Mouse (Mus musculus) forebrain, embryonic 15.5 days (tissue): Measurements from ENCODE around the gene Nipal4. TPM values are rescaled to one million over a fixed set of nuclear protein-coding genes. Genes with fewer than 3 reads are reported as not detected.

ENCODE experiments used
- ATAC-seq: fragments of 200-750 bp; cut with Nextera tagmentation; replicated peaks from 2 replicates; pipeline ENCODE4 v1.8.0; 2017; ENCODE audit warnings: mild to moderate bottlenecking, moderate TSS enrichment, moderate library complexity
- H3K27ac ChIP-seq: fragments of 300-500 bp; sonication (generic); replicated peaks from 2 replicates; pipeline ENCODE4 v1.5.1; 2015; ENCODE audit warnings: mild to moderate bottlenecking, inconsistent platforms
- H3K27me3 ChIP-seq: fragments of 300-500 bp; sonication (generic); 2 replicates; pipeline ENCODE4 v1.6.1; 2015; ENCODE audit warnings: inconsistent platforms
- H3K36me3 ChIP-seq: fragments of 300-500 bp; sonication (generic); 2 replicates; pipeline ENCODE4 v1.6.1; 2015; ENCODE audit warnings: mild to moderate bottlenecking, inconsistent platforms
- H3K4me1 ChIP-seq: fragments of 300-500 bp; sonication (generic); 2 replicates; pipeline ENCODE4 v1.6.1; 2015; ENCODE audit warnings: inconsistent platforms
- H3K4me2 ChIP-seq: fragments of 300-500 bp; sonication (generic); replicated peaks from 2 replicates; pipeline ENCODE4 v1.6.1; 2015; ENCODE audit warnings: mild to moderate bottlenecking, inconsistent platforms
- H3K4me3 ChIP-seq: fragments of 300-500 bp; sonication (generic); 2 replicates; pipeline ENCODE4 v1.5.1; 2015; ENCODE audit warnings: mild to moderate bottlenecking, inconsistent platforms
- H3K9ac ChIP-seq: fragments of 300-500 bp; sonication (generic); replicated peaks from 2 replicates; pipeline ENCODE4 v1.6.1; 2015; ENCODE audit warnings: mild to moderate bottlenecking, inconsistent platforms
- H3K9me3 ChIP-seq: fragments of 300-500 bp; sonication (generic); 2 replicates; pipeline ENCODE4 v1.6.1; 2016; ENCODE audit warnings: inconsistent platforms
- WGBS: fragments of 180-500 bp; shearing (Covaris S2); methylation state at CpG from one replicate; pipeline ENCODE4 v1.1.7; 2015; ENCODE audit warnings: mixed read lengths; 5-methylcytosine and 5-hydroxymethylcytosine counted together
- polyA plus RNA-seq: library from polyadenylated mRNA; unstranded; fragments of >200 nt; fragmentation: Nextera tagmentation; extraction: Ambion mirVana; gene quantifications from 2 replicates; pipeline ENCODE4 v1.2.1, GENCODE M21; 2015

Nipal4 gene
- polyA plus RNA-seq, 1 experiment from 2014 or later, result 0.23 TPM

DNA sequence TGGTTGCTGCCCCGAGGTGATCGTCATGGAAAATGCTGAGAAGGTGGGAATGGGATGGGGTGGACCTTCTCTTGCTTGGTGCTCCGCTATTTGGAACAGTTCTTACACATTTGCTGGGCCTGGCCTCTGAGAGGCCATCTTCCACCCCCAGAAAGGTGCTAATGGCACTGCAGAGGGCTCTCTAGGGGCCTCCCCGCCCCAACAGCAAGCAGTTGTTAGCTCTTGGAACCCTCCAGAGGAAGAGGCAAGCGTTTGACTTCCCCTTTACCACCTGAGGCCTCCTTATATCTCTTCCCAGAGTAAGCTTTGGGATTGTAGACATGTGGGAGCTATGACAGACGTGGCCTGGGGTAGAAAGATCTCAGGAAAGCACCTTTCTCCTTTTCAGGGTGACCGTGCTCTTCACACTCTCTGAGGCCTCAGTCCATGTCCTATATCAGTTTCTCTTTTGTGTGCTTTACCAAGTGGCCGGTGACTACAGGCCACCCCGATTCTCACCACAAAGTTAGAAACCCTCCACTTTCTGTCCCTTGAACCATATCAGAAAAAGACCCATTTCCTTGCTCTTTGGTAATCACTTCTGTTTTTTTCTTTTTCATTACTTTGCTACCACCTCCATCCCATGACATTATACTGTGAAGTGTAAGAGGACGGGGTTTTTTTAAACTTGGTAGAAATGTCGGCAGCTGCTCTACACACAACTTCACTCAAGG, 21.0 kb downstream of the Nipal4 start:
- Histone ChIP-seq H3K36me3 (peaks cover 27% of the 10 kb centered on the region; the same call in 1 of the 2 replicates), H3K4me2 (no peak overlapping the region), H3K4me3 (no peak overlapping the region), H3K9ac (no peak overlapping the region), H3K4me1 (no peaks in the 10 kb centered on the region), H3K9me3 (no peaks in the 10 kb centered on the region), H3K27ac (no peak overlapping the region), H3K27me3 (no peaks in the 10 kb centered on the region)
- ATAC-seq, result no peak
- WGBS, result 88% methylated on average over 11 of the region's 11 CpGs

DNA sequence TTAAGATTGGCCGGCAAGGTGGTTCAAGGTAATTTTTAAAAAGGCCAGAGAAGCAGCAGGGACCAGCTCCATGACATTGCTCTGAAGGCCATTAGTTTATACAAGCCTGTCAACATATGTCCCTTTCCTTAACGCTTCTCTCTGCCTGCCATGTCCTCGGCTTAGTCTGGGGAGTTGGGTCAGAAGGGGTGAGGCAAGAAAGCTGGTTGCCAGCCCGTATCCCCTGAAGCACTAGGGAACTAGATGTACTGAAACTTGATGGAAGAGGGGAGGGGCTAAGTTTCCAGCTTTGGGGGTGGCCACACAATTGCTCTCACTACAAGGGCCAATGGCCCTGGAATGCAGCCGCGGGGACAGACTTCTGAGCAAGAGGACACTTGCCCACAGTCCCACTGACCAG, 23.0 kb downstream of the Nipal4 start:
- no peak overlapping the region for H3K27ac ChIP-seq
- H3K36me3 ChIP-seq, result peaks cover 46% of the 10 kb centered on the region; the same call in 1 of the 2 replicates
- H3K9ac ChIP-seq, result no peak overlapping the region
- 90% methylated on average over 6 of the region's 6 CpGs for WGBS
- ATAC-seq, result no peak
- H3K4me3 ChIP-seq, result no peak overlapping the region
- no peaks in the 10 kb centered on the region for H3K4me1 ChIP-seq
- no peak overlapping the region for H3K4me2 ChIP-seq
- no peaks in the 10 kb centered on the region for H3K9me3 ChIP-seq
- no peaks in the 10 kb centered on the region for H3K27me3 ChIP-seq

DNA sequence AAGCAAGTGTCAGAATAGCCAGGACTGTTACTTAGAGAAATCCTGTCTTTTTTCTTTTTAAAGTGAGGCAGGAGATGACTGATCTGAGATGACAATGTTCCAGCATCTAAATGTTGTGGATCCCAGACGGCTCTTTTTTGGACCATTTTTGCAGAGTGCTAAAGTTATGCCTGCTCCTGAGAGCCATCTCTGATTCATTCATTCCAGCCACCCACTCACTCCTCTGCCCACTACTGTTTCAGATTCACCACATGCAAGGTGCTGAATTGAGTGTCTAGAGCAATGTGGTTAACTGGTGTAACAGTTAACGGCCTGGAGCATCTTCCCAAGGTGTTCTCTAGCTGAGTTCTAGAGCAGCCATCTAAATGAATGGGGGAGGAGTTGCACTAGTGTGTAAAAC, 31.4 kb downstream of the Nipal4 start:
- Histone ChIP-seq H3K4me3 (no peak overlapping the region), H3K4me1 (no peaks in the 10 kb centered on the region), H3K36me3 (peaks cover 39% of the 10 kb centered on the region; the same call in 1 of the 2 replicates), H3K27ac (no peak overlapping the region), H3K27me3 (no peaks in the 10 kb centered on the region), H3K9ac (no peak overlapping the region), H3K4me2 (no peak overlapping the region), H3K9me3 (no peaks in the 10 kb centered on the region)
- WGBS, result 94% methylated on average over 2 of the region's 2 CpGs
- ATAC-seq, result no peak

DNA sequence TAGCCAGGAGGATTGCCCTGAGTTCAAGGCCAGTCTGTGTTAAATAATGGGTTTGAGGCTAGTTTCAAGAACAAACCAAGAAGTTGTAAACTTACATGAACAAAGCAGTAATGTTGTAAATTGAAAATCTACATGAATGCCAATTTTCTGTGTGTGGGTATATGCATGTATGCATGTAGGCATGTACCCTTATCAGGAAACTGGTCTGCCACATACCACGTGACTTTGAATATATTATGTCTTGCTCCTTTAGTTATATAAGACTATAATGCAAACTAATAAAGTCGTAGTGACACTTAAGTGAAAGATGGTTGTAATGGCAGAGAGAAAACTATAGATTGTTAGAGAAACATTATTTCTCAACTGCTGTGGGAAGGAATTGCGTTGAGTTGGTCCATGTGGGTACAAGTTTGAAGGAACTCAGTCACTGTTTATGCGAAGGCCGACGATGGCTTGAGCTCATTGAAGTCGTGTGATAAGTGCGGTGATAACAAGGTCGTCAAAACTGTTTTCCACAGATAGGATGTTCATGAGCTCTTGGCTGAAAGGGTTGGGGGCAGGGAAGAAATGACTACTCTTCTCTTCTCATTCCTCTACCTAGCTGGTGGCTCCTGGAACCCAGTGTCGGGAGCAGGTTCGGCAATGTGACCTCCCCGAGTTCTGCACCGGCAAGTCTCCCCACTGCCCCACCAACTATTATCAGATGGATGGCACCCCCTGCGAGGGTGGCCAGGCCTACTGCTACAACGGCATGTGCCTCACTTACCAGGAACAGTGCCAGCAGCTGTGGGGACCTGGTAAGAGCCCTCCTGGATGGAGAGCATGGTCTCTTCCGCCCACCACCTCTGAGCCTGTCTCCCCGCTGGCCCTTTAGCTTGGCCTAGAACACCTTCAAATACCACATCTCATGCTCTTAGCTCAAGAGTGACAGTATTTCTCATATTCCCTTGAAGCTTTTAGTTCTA, 35.0 kb downstream of the Nipal4 start:
- ATAC-seq, result no peak
- Histone ChIP-seq H3K4me1 (no peaks in the 10 kb centered on the region), H3K9me3 (no peaks in the 10 kb centered on the region), H3K27me3 (no peaks in the 10 kb centered on the region), H3K27ac (no peak overlapping the region), H3K9ac (no peak overlapping the region), H3K36me3 (peaks cover 16% of the 10 kb centered on the region), H3K4me3 (no peak overlapping the region), H3K4me2 (no peak overlapping the region)
- WGBS, result 94% methylated on average over 17 of the region's 17 CpGs

DNA sequence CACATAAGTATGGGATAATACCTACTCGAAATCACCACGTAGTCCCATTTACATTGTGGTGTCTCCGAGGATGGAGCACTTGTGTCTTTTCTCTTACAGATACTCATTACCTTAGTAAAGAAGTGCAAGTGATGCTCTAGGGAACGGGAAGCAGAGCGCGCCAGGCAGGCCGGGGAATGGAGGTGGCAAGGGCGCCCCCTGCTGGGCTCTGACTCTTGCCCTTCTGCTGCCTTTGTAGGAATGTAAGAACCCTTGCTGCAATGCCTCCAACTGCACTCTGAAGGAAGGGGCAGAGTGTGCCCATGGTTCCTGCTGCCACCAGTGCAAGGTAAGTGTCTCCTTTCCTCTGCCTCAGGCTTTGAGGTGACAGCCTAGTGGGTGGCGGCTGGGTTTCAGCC, 37.8 kb downstream of the Nipal4 start:
- no peaks in the 10 kb centered on the region for H3K27me3 ChIP-seq
- H3K4me1 ChIP-seq, result no peaks in the 10 kb centered on the region
- H3K9me3 ChIP-seq, result no peaks in the 10 kb centered on the region
- H3K4me3 ChIP-seq, result no peak overlapping the region
- peaks cover 15% of the 10 kb centered on the region for H3K36me3 ChIP-seq
- no peak overlapping the region for H3K4me2 ChIP-seq
- H3K9ac ChIP-seq, result no peak overlapping the region
- H3K27ac ChIP-seq, result no peak overlapping the region
- ATAC-seq, result no peak
- WGBS, result 73% methylated on average over 9 of the region's 9 CpGs

DNA sequence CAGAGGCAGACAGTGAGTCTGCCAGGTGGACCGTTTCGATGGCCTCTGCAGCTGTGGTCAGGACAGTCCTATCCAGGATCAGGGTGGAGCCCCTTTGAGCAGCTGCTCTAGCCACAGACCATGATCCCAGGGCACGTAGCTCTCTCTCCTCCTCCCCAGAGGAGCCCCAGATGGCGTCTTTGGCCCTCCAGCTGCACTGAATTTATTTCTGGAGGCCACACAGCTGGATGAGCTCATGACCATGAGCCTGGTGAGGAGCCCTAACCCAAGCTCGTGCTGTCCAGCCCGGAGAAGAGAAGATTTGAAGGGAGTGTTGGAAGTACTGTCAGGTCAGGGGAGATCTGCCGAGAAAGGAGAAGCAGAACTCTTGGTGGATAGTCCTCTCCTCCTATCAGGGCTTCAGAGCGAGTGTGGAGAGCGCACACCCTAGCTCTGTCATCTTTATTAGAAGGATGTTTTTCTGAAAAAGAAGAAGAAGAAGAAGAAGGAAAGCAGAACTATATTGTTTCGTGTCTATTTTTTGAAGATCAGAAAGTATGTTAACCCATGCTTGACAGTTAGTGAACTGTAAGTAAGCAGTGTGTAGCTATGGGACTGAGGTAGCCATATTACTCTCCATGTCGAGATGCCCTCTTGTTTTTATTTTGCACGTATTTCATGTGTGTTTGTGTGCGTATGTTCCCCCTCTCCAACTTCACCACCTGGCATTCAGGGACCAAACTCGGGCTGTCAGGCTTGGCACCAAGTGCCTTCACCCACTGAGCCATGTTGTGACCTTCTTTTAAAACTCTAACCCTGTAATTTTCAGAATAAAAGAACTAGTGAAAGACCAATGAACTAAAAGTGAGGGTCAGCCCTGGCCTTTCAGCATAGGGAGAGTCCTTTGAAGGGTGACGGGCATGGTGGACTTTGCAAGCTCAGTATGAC, 38.4 kb downstream of the Nipal4 start:
- peaks cover 15% of the 10 kb centered on the region for H3K36me3 ChIP-seq
- no peaks in the 10 kb centered on the region for H3K27me3 ChIP-seq
- no peak overlapping the region for H3K4me2 ChIP-seq
- no peak for ATAC-seq
- H3K4me1 ChIP-seq, result no peaks in the 10 kb centered on the region
- no peak overlapping the region for H3K27ac ChIP-seq
- no peak overlapping the region for H3K4me3 ChIP-seq
- 86% methylated on average over 15 of the region's 15 CpGs for WGBS
- H3K9ac ChIP-seq, result no peak overlapping the region
- H3K9me3 ChIP-seq, result no peaks in the 10 kb centered on the region

DNA sequence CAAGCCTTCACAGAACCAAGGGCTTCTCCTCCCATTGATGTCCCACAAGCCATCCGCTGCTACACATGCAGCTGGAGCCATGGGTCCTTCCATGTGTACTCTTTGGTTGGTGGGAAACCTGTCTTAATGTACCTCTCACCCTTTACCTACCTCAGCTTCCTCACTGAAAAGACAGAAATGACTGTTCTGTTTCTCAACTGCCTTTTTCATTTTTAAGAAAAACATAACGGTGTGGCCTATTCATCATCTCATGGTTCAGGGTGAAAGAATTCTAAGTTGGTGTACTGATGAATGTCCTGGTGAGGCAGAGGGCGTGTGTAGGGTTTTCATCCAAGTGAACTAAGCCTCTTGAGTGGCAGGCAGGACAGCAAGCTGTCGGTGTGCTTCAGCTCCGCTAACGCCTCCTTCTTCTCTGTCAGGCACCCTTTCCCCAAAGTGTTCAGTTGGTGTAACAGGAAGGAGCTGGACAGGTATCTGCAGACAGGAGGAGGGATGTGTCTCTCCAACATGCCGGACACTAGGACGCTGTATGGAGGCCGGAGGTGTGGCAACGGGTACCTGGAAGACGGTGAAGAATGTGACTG, 39.4 kb downstream of the Nipal4 start:
- Histone ChIP-seq H3K9ac (no peak overlapping the region), H3K4me1 (no peaks in the 10 kb centered on the region), H3K4me3 (no peak overlapping the region), H3K36me3 (peaks cover 15% of the 10 kb centered on the region), H3K4me2 (no peak overlapping the region), H3K27ac (no peak overlapping the region), H3K27me3 (no peaks in the 10 kb centered on the region), H3K9me3 (no peaks in the 10 kb centered on the region)
- WGBS, result 92% methylated on average over 11 of the region's 11 CpGs
- no peak for ATAC-seq

DNA sequence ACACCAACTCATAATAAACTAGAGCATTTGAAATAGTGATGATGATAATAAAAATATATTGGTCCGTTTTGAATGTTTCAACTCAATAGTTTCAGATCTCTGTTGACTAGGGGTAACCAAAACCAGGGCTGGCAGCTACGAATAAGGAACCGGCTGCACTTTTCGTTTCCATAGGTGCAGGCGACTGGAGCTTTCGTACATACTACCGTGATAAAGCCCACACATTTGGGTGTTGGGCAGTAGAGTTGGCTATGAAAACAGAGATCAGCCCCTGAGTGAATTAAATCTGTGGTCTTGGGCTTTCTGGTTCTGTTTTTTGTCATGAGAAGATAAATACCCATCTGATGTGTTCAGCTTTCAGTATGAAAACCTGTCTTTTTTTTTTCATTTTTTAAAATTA, 40.0 kb downstream of the Nipal4 start:
- 98% methylated on average over 7 of the region's 7 CpGs for WGBS
- H3K9me3 ChIP-seq, result no peaks in the 10 kb centered on the region
- H3K36me3 ChIP-seq, result peaks cover 11% of the 10 kb centered on the region
- H3K4me3 ChIP-seq, result no peak overlapping the region
- no peak for ATAC-seq
- no peaks in the 10 kb centered on the region for H3K4me1 ChIP-seq
- no peak overlapping the region for H3K27ac ChIP-seq
- no peak overlapping the region for H3K4me2 ChIP-seq
- no peak overlapping the region for H3K9ac ChIP-seq
- H3K27me3 ChIP-seq, result no peaks in the 10 kb centered on the region

DNA sequence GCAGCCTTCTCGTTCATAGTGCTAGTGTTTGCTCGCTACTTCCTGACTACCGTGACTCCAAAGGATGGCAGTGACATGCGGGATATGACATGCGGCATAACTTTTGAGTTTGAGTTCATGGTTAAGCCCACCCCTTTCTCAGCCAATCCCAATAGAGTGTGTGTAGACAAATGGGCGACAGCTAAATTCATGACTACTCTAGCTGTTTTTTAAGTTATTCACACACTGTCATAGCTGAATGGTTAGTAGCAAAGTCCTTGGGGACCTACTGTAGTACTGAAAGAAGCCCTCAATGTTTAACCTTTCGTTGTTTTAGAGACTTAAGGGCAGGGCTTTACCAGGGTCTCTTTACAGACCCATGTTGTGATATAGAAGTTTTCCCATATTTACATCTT, 40.5 kb downstream of the Nipal4 start:
- Histone ChIP-seq H3K4me1 (no peaks in the 10 kb centered on the region), H3K9me3 (no peaks in the 10 kb centered on the region), H3K27me3 (no peaks in the 10 kb centered on the region), H3K9ac (no peak overlapping the region), H3K36me3 (peaks cover 11% of the 10 kb centered on the region), H3K27ac (no peak overlapping the region), H3K4me3 (no peak overlapping the region), H3K4me2 (no peak overlapping the region)
- ATAC-seq, result no peak
- WGBS, result 95% methylated on average over 7 of the region's 7 CpGs

DNA sequence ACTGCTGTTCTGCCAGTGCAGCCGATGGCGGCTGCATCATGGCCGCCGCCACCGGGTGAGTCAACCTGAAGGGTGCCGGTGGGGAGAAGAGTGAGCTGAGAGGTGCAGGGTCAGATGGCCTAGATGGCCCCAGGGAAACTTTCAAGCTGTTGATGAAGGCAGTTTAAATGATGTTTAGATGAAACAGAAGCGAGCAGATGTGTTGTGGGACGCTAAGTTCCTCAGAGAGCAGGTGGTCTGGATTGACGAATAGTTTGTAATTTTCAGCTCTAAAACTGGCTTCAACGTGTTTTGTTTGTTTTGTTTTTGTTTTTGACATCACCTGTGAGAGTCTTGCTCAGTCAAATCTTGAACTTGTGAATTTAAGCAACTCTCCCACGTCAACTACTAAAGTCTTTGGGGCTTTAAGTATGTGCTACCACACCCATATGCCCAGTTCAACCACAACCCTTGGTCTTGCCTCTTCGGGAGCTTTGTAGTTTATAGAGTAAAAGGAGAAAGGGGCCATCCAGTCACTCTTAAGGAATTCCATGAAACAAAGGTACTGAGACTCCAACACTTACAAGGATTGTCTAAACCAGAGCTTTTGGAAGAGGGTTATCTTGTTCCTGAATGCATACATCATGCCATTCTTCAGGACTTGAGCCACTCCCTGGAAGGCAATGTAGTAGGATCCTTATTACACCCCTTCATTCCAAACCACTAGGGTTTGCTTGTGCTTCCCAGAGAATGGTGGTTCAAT, 41.0 kb downstream of the Nipal4 start:
- ATAC-seq, result no peak
- Histone ChIP-seq H3K27ac (no peak overlapping the region), H3K4me3 (no peak overlapping the region), H3K9me3 (no peaks in the 10 kb centered on the region), H3K27me3 (no peaks in the 10 kb centered on the region), H3K4me2 (no peak overlapping the region), H3K9ac (no peak overlapping the region), H3K36me3 (peaks cover 11% of the 10 kb centered on the region), H3K4me1 (no peaks in the 10 kb centered on the region)
- WGBS, result 92% methylated on average over 12 of the region's 12 CpGs

DNA sequence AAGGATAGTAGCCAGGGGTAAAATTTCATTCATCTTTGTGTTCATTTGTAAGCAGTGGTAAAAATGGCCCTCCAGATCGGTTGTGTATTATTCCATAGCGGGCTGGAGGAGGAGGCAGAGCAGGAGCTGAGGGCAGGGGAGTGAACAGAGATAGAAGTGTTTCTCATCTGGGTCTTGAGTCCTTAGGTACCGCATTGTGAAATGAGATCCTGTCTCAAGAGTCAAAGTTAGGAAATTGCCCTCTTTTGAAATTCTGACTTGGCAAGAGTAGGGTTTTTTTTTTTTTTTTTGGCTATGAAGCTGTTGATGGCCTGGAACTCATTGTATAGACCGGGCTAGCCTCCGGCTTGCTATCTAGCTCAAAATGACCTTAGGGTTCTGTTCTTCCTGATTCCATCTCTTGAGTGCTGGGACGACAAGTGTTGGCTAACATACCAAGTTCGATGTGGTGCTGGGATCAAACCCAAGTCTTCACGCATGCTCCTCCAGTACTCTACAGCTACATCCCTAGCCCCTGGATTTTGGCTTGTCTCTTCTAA, 42.9 kb downstream of the Nipal4 start:
- H3K27me3 ChIP-seq, result no peaks in the 10 kb centered on the region
- H3K36me3 ChIP-seq, result peaks cover 11% of the 10 kb centered on the region
- no peak overlapping the region for H3K9ac ChIP-seq
- no peaks in the 10 kb centered on the region for H3K4me1 ChIP-seq
- ATAC-seq, result no peak
- no peak overlapping the region for H3K27ac ChIP-seq
- no peak overlapping the region for H3K4me2 ChIP-seq
- 96% methylated on average over 8 of the region's 8 CpGs for WGBS
- H3K9me3 ChIP-seq, result no peaks in the 10 kb centered on the region
- H3K4me3 ChIP-seq, result no peak overlapping the region
